Comparison of ENCODE assay signal across 27 mouse cellular contexts in the genomic region with DNA sequence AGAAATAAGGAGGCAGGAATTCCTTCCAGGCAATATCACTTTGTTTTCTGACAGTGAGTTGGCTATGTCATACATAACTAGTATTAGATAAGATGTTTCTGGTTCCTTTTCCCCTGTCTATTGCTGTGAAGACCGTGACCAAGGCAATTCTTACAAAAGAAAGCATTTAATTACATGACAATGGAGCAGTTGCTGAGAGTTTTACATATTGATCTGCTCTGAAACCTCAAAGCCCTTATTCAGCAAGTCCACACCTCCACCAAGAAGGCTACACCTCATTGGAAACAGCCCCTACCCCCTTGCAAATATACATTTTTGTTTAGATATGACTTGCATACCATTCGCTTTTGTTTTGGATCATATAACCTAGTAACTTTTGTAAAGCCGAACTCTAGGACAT. TPM values are rescaled to one million over a fixed set of nuclear protein-coding genes. Genes with fewer than 3 reads are reported as not detected.
DNase-seq lines count a peak whose midpoint lies in the region; ATAC-seq and TF ChIP-seq lines count a peak whose summit lies in the region.
"Had no signal": no experiment of that assay in that cellular context is flagged by ENCODE, and none has a peak within 500 bp of the region (broad histone marks: within the 10 kb centered on the region; RNA-seq: fewer than 3 reads in every experiment).

No protein-coding gene starts in this region.

- DNase-seq in heart, postnatal 0 days (ENCODE audit: low spot score) = no peak
- no peak for DNase-seq in heart, postnatal 14 days
- DNase-seq in R1 (ENCODE audit: low read depth, low spot score) (peak; percentile 89), ZHBTc4 (ENCODE audit: low read depth, low spot score) (peak; percentile 84)
- no peak for DNase-seq in spleen, postnatal 36 days (ENCODE audit: low spot score in 2 of 2)
- DNase-seq in hindbrain, embryonic 11.5 days (ENCODE audit: low spot score) = no peak
- DNase-seq: adrenal gland, adult 2 months; adrenal gland, postnatal 10 days; adrenal gland, postnatal 25 days; B cell, adult 2 months; cerebellum, adult 11 months; cerebellum, adult 2 months; cerebellum, adult 9-10 months; cerebellum, postnatal 10 days; cerebellum, postnatal 25 days; forebrain, postnatal 0 days had no signal

- H3K4me1 ChIP-seq in heart, postnatal 0 days (ENCODE audit: control insufficient read depth, insufficient read depth) = peaks cover 6% of the 10 kb centered on the region; the same call in 1 of the 2 replicates
- H3K4me1 ChIP-seq in hindbrain, embryonic 11.5 days (replicated peaks; ENCODE audit: control insufficient read depth, insufficient read depth, low read length) = no peaks in the 10 kb centered on the region
- H3K4me1 ChIP-seq: embryonic facial prominence, embryonic 10.5 days; embryonic facial prominence, embryonic 12.5 days; forebrain, embryonic 13.5 days had no signal

- 0 out of 2 replicates have a peak overlapping the region, but pooled peaks have one; percentile 13 for H3K27ac ChIP-seq in heart, postnatal 0 days (ENCODE audit: low read depth)
- H3K27ac ChIP-seq in hindbrain, embryonic 11.5 days (ENCODE audit: low read depth, low read length) = no peak overlapping the region
- H3K27ac ChIP-seq: embryonic facial prominence, embryonic 10.5 days; embryonic facial prominence, embryonic 12.5 days; forebrain, embryonic 13.5 days; forebrain, embryonic 15.5 days had no signal

- TF ChIP-seq EP300 in heart, postnatal 0 days (IDR thresholded peaks at IDR 0.05; ENCODE audit: low read depth) = no peak

- 72% methylated on average over 3 of the region's 3 CpGs for WGBS in heart, postnatal 0 days
- WGBS in hindbrain, embryonic 11.5 days = 73% methylated on average over 3 of the region's 3 CpGs

- no peak for ATAC-seq in heart, postnatal 0 days (ENCODE audit: insufficient read depth, low read depth)
- no peak for ATAC-seq in hindbrain, embryonic 11.5 days (ENCODE audit: low FRiP score)
- ATAC-seq: CD4-positive, CD25-positive, alpha-beta regulatory T cell, adult 4 months; forebrain, embryonic 13.5 days; forebrain, embryonic 15.5 days; forebrain, postnatal 0 days; Patski had no signal

- no peaks in the 10 kb centered on the region for H3K9me3 ChIP-seq in heart, postnatal 0 days (replicated peaks; ENCODE audit: control insufficient read depth, low read length)
- no peaks in the 10 kb centered on the region for H3K9me3 ChIP-seq in hindbrain, embryonic 11.5 days (ENCODE audit: control insufficient read depth, low read length)
- H3K9me3 ChIP-seq: embryonic facial prominence, embryonic 10.5 days; embryonic facial prominence, embryonic 12.5 days; forebrain, embryonic 13.5 days; forebrain, embryonic 15.5 days; G1E had no signal

- no peak overlapping the region for H3K4me3 ChIP-seq in heart, postnatal 0 days (ENCODE audit: low read depth, low read length)
- H3K4me3 ChIP-seq in hindbrain, embryonic 11.5 days (ENCODE audit: low read depth, low read length) = no peak overlapping the region
- H3K4me3 ChIP-seq: embryonic facial prominence, embryonic 10.5 days; embryonic facial prominence, embryonic 12.5 days; forebrain, embryonic 13.5 days; forebrain, embryonic 15.5 days had no signal

- H3K36me3 ChIP-seq in heart, postnatal 0 days (replicated peaks; ENCODE audit: control insufficient read depth, insufficient read depth, low read length) = 0 out of 2 replicates have a peak, but pooled peaks cover 12% of the 10 kb centered on the region
- H3K36me3 ChIP-seq in hindbrain, embryonic 11.5 days (ENCODE audit: control insufficient read depth, insufficient read depth, low read length) = no peaks in the 10 kb centered on the region

- no peak overlapping the region for H3K4me2 ChIP-seq in heart, postnatal 0 days (ENCODE audit: low read depth, low read length)
- H3K4me2 ChIP-seq in hindbrain, embryonic 11.5 days (replicated peaks; ENCODE audit: low read depth, low read length) = no peak overlapping the region
- H3K4me2 ChIP-seq: embryonic facial prominence, embryonic 12.5 days; forebrain, embryonic 13.5 days; forebrain, embryonic 15.5 days had no signal

- no peak overlapping the region for H3K9ac ChIP-seq in heart, postnatal 0 days (replicated peaks; ENCODE audit: low read depth, low read length)
- no peak overlapping the region for H3K9ac ChIP-seq in hindbrain, embryonic 11.5 days (ENCODE audit: low read depth, low read length)
- H3K9ac ChIP-seq: embryonic facial prominence, embryonic 12.5 days; forebrain, embryonic 13.5 days; forebrain, embryonic 15.5 days; forebrain, postnatal 0 days had no signal

- no peaks in the 10 kb centered on the region for H3K27me3 ChIP-seq in heart, postnatal 0 days (ENCODE audit: control insufficient read depth, insufficient read depth, low read length)
- no peaks in the 10 kb centered on the region for H3K27me3 ChIP-seq in hindbrain, embryonic 11.5 days (ENCODE audit: control insufficient read depth, insufficient read depth, low read length)
- H3K27me3 ChIP-seq: CH12.LX; embryonic facial prominence, embryonic 12.5 days; forebrain, embryonic 13.5 days; forebrain, embryonic 15.5 days; Patski had no signal

- TF ChIP-seq CTCF in heart, postnatal 0 days (IDR thresholded peaks at IDR 0.05; ENCODE audit: low read depth) = no peak

- intact Hi-C loops in heart, postnatal 14 days (cut with DNase I) = no loop called here

RNA-seq across cellular contexts. Expression of a gene that starts 45.0 kb away (rescaled TPM):
- total RNA-seq in heart, postnatal 0 days (2014; rRNA removed; ENCODE audit: low replicate concordance) = not detected in 2 replicates
- polyA plus RNA-seq in heart, postnatal 0 days (2015; fragmentation: Nextera tagmentation; extraction: Ambion mirVana) = 0.29 and 0.42 TPM in 2 replicates
- not detected for total RNA-seq in heart, postnatal 14 days (2021)
- not detected in 2 replicates for polyA plus RNA-seq in hindbrain, embryonic 11.5 days (2014; fragmentation: Nextera tagmentation; extraction: Ambion mirVana)
- total RNA-seq: adrenal gland, adult 2 months; adrenal gland, postnatal 10 days; CH12.LX; forebrain, postnatal 0 days; G1E had no signal
- polyA plus RNA-seq: adrenal gland, adult 2 months; CD4-positive, CD25-positive, alpha-beta regulatory T cell, adult 4 months; cerebellum, adult 2 months; cortical plate, adult 2 months; embryonic facial prominence, embryonic 10.5 days; embryonic facial prominence, embryonic 12.5 days; embryonic facial prominence, embryonic 14.5 days; forebrain, embryonic 11.5 days; forebrain, embryonic 13.5 days; forebrain, embryonic 15.5 days; forebrain, postnatal 0 days; G1E; Patski had no signal

RNA-seq across cellular contexts. Expression of a gene that starts 53.1 kb away (rescaled TPM):
- total RNA-seq in heart, postnatal 0 days (2014; rRNA removed; ENCODE audit: low replicate concordance) = 3.6 and 6.7 TPM in 2 replicates
- 4.7 and 6.5 TPM in 2 replicates for polyA plus RNA-seq in heart, postnatal 0 days (2015; fragmentation: Nextera tagmentation; extraction: Ambion mirVana)
- 1 to 10 TPM; 4.2 to 6.7 TPM for total RNA-seq in heart, postnatal 14 days (2021)
- 2.8 and 4.5 TPM in 2 replicates for polyA plus RNA-seq in hindbrain, embryonic 11.5 days (2014; fragmentation: Nextera tagmentation; extraction: Ambion mirVana)

RNA-seq across cellular contexts. Expression of a gene that starts 55.7 kb away (rescaled TPM):
- 16.6 and 52.4 TPM in 2 replicates for total RNA-seq in heart, postnatal 0 days (2014; rRNA removed; ENCODE audit: low replicate concordance)
- 9.8 and 10.7 TPM in 2 replicates for polyA plus RNA-seq in heart, postnatal 0 days (2015; fragmentation: Nextera tagmentation; extraction: Ambion mirVana)
- total RNA-seq in heart, postnatal 14 days (2021) = 10 to 100 TPM; 26.5 to 32.7 TPM
- 20.2 and 23.4 TPM in 2 replicates for polyA plus RNA-seq in hindbrain, embryonic 11.5 days (2014; fragmentation: Nextera tagmentation; extraction: Ambion mirVana)

Comparison
In these comparisons a context has a peak if more than half of its experiments do, and no peak if none do; other contexts are left out.
1. DNase-seq: peak in R1 (single experiment) and ZHBTc4 (single experiment); none in heart, postnatal 0 days (single experiment), heart, postnatal 14 days (0 of 2), spleen, postnatal 36 days (0 of 2) and hindbrain, embryonic 11.5 days (single experiment).